Mouse (Mus musculus) small intestine, adult 2 months (tissue): ENCODE results near the gene Ptprn2.

Experiments used
- CTCF ChIP-seq: fragments of 200-500 bp; IDR thresholded peaks from 2 replicates; pipeline ENCODE4 v1.5.1; 2012; ENCODE audit warnings: low read depth, mild to moderate bottlenecking, control low read depth, inconsistent platforms, low read length, moderate library complexity, mixed read lengths; ENCODE audit not compliant: insufficient replicate concordance, insufficient read length; ENCODE audit errors: extremely low read depth
- POLR2A ChIP-seq: fragments of 200-500 bp; IDR thresholded peaks from 2 replicates; pipeline ENCODE4 v1.6.1; 2012; ENCODE audit warnings: low read depth, mild to moderate bottlenecking, control low read depth, inconsistent platforms, low read length, moderate library complexity

- TF ChIP-seq CTCF (no peak), POLR2A (no peak)
Observed at GRCm38 (mm10) chr12:116594866-116595610, 109.5 kb downstream of the Ptprn2 start.
